Mouse (Mus musculus) midbrain, embryonic 16.5 days (tissue): ENCODE data around the gene Ndufb8. TPM values are rescaled to one million over a fixed set of nuclear protein-coding genes. Genes with fewer than 3 reads are reported as not detected.

ENCODE experiments used
- ATAC-seq: fragments of 200-750 bp; cut with Nextera tagmentation; 2 replicates; pipeline ENCODE4 v1.8.0; 2017; ENCODE audit warnings: moderate TSS enrichment
- H3K27ac ChIP-seq: fragments of 300-500 bp; sonication (generic); 2 replicates; pipeline ENCODE4 v1.5.1; 2014; ENCODE audit warnings: mild to moderate bottlenecking, low read length, mixed read lengths
- H3K27me3 ChIP-seq: fragments of 300-500 bp; sonication (generic); 2 replicates; pipeline ENCODE4 v1.6.1; 2014; ENCODE audit warnings: low read depth, low read length, mixed read lengths; ENCODE audit not compliant: control insufficient read depth, insufficient read depth
- H3K36me3 ChIP-seq: fragments of 300-500 bp; sonication (generic); 2 replicates; pipeline ENCODE4 v1.6.1; 2014; ENCODE audit warnings: mild to moderate bottlenecking, low read length, moderate library complexity, mixed read lengths; ENCODE audit not compliant: control insufficient read depth, insufficient read depth
- H3K4me1 ChIP-seq: fragments of 300-500 bp; sonication (generic); 2 replicates; pipeline ENCODE4 v1.6.1; 2014; ENCODE audit warnings: mild to moderate bottlenecking, low read length, mixed read lengths; ENCODE audit not compliant: control insufficient read depth, insufficient read depth
- H3K4me2 ChIP-seq: fragments of 300-500 bp; sonication (generic); 2 replicates; pipeline ENCODE4 v1.6.1; 2014; ENCODE audit warnings: mild to moderate bottlenecking, low read length, mixed read lengths
- H3K4me3 ChIP-seq: fragments of 300-500 bp; sonication (generic); 2 replicates; pipeline ENCODE4 v1.5.1; 2014; ENCODE audit warnings: low read depth, mild to moderate bottlenecking, low read length, moderate library complexity, mixed read lengths
- H3K9ac ChIP-seq: fragments of 300-500 bp; sonication (generic); 2 replicates; pipeline ENCODE4 v1.6.1; 2014; ENCODE audit warnings: low read depth, low read length, mixed read lengths
- H3K9me3 ChIP-seq: fragments of 300-500 bp; sonication (generic); replicated peaks from 2 replicates; pipeline ENCODE4 v1.6.1; 2014; ENCODE audit warnings: mild to moderate bottlenecking, low read length, mixed read lengths; ENCODE audit not compliant: control insufficient read depth, poor library complexity, severe bottlenecking
- WGBS: fragments of 180-500 bp; shearing (Covaris S2); extraction: QIAGEN DNeasy Blood & Tissue Kit; methylation state at CpG from one replicate; pipeline ENCODE4 v1.1.7; 2014; 5-methylcytosine and 5-hydroxymethylcytosine counted together
- polyA plus RNA-seq: library from polyadenylated mRNA; unstranded; fragments of >200 nt; fragmentation: Nextera tagmentation; extraction: Ambion mirVana; gene quantifications from 2 replicates; pipeline ENCODE4 v1.2.1, GENCODE M21; 2015

Gene Ndufb8
- polyA plus RNA-seq, 1 experiment from 2014 or later: 615 TPM

GRCm38 (mm10) chr19:44576275-44576674 lies 21.0 kb upstream of the Ndufb8 start:
- 84% methylated on average over 7 of the region's 7 CpGs for WGBS
- no peak for ATAC-seq

GRCm38 (mm10) chr19:44567763-44568162 lies 12.5 kb upstream of the Ndufb8 start:
- no peak overlapping the region for H3K27ac ChIP-seq
- H3K4me3 ChIP-seq: no peak overlapping the region
- H3K9me3 ChIP-seq: no peaks in the 10 kb centered on the region
- no peak overlapping the region for H3K9ac ChIP-seq
- 93% methylated on average over 3 of the region's 3 CpGs for whole genome bisulfite sequencing
- peaks cover 23% of the 10 kb centered on the region for H3K4me1 ChIP-seq
- peaks cover 38% of the 10 kb centered on the region for H3K36me3 ChIP-seq
- no peaks in the 10 kb centered on the region for H3K27me3 ChIP-seq
- no peak overlapping the region for H3K4me2 ChIP-seq
- no peak for ATAC-seq

More at GRCm38 (mm10) chr19:44576275-44576674, 21.0 kb upstream of the Ndufb8 start:
- Histone ChIP-seq H3K36me3 (peaks cover 14% of the 10 kb centered on the region), H3K9ac (no peak overlapping the region), H3K4me3 (no peak overlapping the region), H3K9me3 (no peaks in the 10 kb centered on the region), H3K27ac (no peak overlapping the region), H3K4me1 (no peaks in the 10 kb centered on the region), H3K27me3 (no peaks in the 10 kb centered on the region), H3K4me2 (no peak overlapping the region)

GRCm38 (mm10) chr19:44564006-44564405 lies 8.8 kb upstream of the Ndufb8 start:
- H3K4me2 ChIP-seq: peak overlapping the region; percentile 66
- WGBS: 94% methylated on average over 14 of the region's 14 CpGs
- H3K9ac ChIP-seq: no peak overlapping the region
- ATAC-seq: no peak
- H3K27me3 ChIP-seq: no peaks in the 10 kb centered on the region; the same call in 1 of the 2 replicates
- H3K4me3 ChIP-seq: no peak overlapping the region
- H3K36me3 ChIP-seq: peaks cover 22% of the 10 kb centered on the region
- peaks cover 23% of the 10 kb centered on the region for H3K4me1 ChIP-seq
- H3K27ac ChIP-seq: no peak overlapping the region
- H3K9me3 ChIP-seq: no peaks in the 10 kb centered on the region

- peak within 1 kb of the TSS; percentile 77 for H3K4me3 ChIP-seq
- peaks cover 14% of the 10 kb centered on the region for H3K36me3 ChIP-seq
- ATAC-seq: peak; percentile 97
- H3K4me2 ChIP-seq: peak within 1 kb of the TSS; percentile 66
- peak within 1 kb of the TSS; percentile 84 for H3K9ac ChIP-seq
- H3K4me1 ChIP-seq: peaks cover 23% of the 10 kb centered on the region
- H3K27me3 ChIP-seq: no peaks in the 10 kb centered on the region; the same call in none of the 2 replicates
- no peaks in the 10 kb centered on the region for H3K9me3 ChIP-seq
- under 1% methylated on average over 33 of the region's 33 CpGs for WGBS
- H3K27ac ChIP-seq: peak within 1 kb of the TSS; percentile 86
Observed at GRCm38 (mm10) chr19:44562652-44563206, 7.5 kb upstream of the Ndufb8 start, which contains the start of gene Hif1an. Gene Hif1an, plus strand, starts transcription at chr19:44562850.

- Histone ChIP-seq H3K27me3 (no peaks in the 10 kb centered on the region; the same call in 1 of the 2 replicates), H3K4me1 (peaks cover 16% of the 10 kb centered on the region), H3K9me3 (no peaks in the 10 kb centered on the region), H3K9ac (peak overlapping the region; percentile 89), H3K4me3 (peak overlapping the region; percentile 78), H3K36me3 (peaks cover 21% of the 10 kb centered on the region), H3K4me2 (peak overlapping the region; percentile 92), H3K27ac (peak overlapping the region; percentile 72)
- WGBS: 3% methylated on average over 8 of the region's 8 CpGs
- ATAC-seq: 0 out of 2 replicates have a peak, but pooled peaks have one; percentile 34
Observed at GRCm38 (mm10) chr19:44554490-44554860, 765 bp downstream of the Ndufb8 start.

GRCm38 (mm10) chr19:44553286-44553685 lies 2.0 kb downstream of the Ndufb8 start:
- ATAC-seq: no peak
- Histone ChIP-seq H3K9me3 (no peaks in the 10 kb centered on the region), H3K4me2 (no peak overlapping the region), H3K9ac (no peak overlapping the region), H3K27me3 (no peaks in the 10 kb centered on the region), H3K4me3 (no peak overlapping the region), H3K36me3 (peaks cover 29% of the 10 kb centered on the region), H3K4me1 (peaks cover 16% of the 10 kb centered on the region), H3K27ac (no peak overlapping the region)
- WGBS: 94% methylated on average over 4 of the region's 4 CpGs

- Histone ChIP-seq H3K4me1 (peaks cover 16% of the 10 kb centered on the region), H3K4me3 (no peak within 1 kb of the TSS), H3K27ac (no peak within 1 kb of the TSS), H3K9ac (no peak within 1 kb of the TSS), H3K27me3 (no peaks in the 10 kb centered on the region), H3K4me2 (no peak within 1 kb of the TSS), H3K9me3 (no peaks in the 10 kb centered on the region), H3K36me3 (peaks cover 30% of the 10 kb centered on the region)
- ATAC-seq: no peak
- 94% methylated on average over 4 of the region's 4 CpGs for WGBS
Observed at GRCm38 (mm10) chr19:44552731-44553130, 2.5 kb downstream of the Ndufb8 start, which contains the start of gene Gm20538. Gene Gm20538, minus strand, starts transcription at chr19:44552831.

- Histone ChIP-seq H3K9ac (peak within 1 kb of the TSS; percentile 60), H3K4me1 (peaks cover 3% of the 10 kb centered on the region), H3K27ac (no peak within 1 kb of the TSS), H3K4me3 (peak within 1 kb of the TSS; percentile 43), H3K9me3 (no peaks in the 10 kb centered on the region; the same call in 1 of the 2 replicates), H3K4me2 (peak within 1 kb of the TSS; percentile 67), H3K27me3 (peaks cover 31% of the 10 kb centered on the region), H3K36me3 (peaks cover 20% of the 10 kb centered on the region)
- under 1% methylated on average over 47 of the region's 47 CpGs for WGBS
- ATAC-seq: 0 out of 2 replicates have a peak, but pooled peaks have one; percentile 11
Observed at GRCm38 (mm10) chr19:44545321-44546041, 9.8 kb downstream of the Ndufb8 start, which contains the start of gene Sec31b. Gene Sec31b, minus strand, starts transcription at chr19:44545864.

- Histone ChIP-seq H3K36me3 (peaks cover 13% of the 10 kb centered on the region), H3K9ac (no peak overlapping the region), H3K9me3 (no peaks in the 10 kb centered on the region; the same call in 1 of the 2 replicates), H3K27me3 (peaks cover 31% of the 10 kb centered on the region), H3K27ac (no peak overlapping the region), H3K4me3 (peak overlapping the region; percentile 43; the same call in 1 of the 2 replicates), H3K4me1 (peaks cover 3% of the 10 kb centered on the region), H3K4me2 (peak overlapping the region; percentile 67)
- ATAC-seq: no peak
- 1% methylated on average over 13 of the region's 13 CpGs for WGBS
Observed at GRCm38 (mm10) chr19:44544775-44545174, 10.5 kb downstream of the Ndufb8 start.
